Mouse (Mus musculus): ENCODE data around the gene Cwc22.
"Not testable (repeated sequence)": the region's sequence is repeated elsewhere in the genome, so short reads cannot be mapped to it uniquely, and the experiment has no call there.

The Cwc22 gene

DNA sequence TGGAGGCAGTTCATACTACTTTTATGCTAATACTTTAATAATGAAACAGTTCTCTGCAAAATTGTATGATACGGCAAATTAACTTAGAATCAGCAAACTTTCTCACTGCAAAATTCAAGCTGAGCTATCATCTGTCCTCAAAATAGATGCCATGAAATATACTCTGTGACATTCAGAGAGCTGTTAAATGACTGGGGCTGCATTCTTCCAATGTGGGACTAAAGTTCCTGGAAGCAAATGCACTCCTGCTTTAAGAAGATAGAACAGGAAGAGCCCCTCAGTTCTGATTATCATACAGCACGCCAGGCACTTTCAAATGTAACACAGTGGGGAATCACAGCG lies 48.6 kb downstream of the Cwc22 start:
- no peak for DNase-seq (ENCODE audit: low spot score)

DNA sequence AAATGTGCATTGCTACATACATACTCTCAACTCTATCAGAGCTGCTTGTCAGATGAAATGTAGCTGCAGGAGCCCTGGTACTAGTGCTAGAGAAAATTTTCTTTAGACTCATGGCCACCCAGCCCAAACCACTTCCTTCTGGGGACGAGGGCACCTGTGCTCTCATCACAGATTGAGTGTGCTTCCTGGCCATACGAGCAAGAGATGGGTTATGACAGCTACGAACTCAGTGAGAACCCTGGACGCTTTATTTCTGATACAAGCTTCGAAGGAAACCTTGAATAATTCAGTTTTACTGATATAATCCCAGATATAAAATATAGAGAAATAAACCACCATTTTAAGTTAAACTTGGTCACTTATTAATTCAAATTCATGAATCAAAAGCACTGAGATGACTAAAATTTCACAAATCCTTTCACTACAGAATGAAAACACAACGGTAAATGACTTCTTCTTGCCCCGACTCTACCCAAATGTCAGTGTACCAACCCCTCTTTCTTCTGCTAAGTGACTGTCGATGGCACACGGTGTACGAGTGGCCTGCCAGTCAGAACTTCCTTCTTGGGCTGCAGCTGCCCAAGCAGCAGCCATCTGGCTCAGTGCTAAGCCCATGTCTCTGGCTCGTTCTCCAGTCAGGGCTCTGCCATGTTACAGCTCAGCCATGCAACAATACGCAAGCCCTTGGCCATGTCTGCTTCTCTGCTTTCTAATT lies 49.2 kb downstream of the Cwc22 start:
- DNase-seq (ENCODE audit: low spot score) = no peak

DNA sequence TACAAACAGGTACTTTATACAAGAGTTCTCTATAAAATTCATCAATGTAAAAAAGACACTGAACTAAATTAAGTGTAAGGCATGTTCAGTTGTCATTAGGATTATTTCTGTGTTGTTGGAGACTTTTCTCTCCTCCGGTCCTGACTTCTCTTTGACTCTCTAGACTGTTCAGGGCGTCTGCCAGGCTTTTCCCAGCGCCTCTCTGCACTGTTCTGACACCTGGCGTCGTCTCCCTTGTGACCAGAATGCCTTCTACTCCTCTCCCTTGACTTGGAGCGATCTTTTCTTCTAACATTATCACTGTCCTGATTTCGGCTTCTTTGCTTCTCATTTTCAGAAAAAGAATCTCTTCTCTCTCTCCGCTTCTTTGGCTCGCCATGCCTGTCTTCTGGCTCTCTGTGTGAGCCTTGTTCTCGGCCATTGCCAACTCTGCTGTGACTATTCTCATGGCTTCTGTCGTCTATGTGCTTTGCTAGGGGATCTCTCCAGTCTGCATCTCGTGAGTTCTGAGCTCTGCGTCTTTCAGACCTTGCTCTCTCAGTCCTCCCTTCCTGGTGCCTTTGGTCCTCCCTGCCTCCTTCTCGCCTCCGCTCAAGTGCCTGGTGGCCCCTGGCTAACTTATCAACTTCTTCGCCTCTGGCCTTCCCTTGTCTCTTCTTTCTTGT lies 50.1 kb downstream of the Cwc22 start:
- DNase-seq (ENCODE audit: low spot score) = not testable (repeated sequence)

DNA sequence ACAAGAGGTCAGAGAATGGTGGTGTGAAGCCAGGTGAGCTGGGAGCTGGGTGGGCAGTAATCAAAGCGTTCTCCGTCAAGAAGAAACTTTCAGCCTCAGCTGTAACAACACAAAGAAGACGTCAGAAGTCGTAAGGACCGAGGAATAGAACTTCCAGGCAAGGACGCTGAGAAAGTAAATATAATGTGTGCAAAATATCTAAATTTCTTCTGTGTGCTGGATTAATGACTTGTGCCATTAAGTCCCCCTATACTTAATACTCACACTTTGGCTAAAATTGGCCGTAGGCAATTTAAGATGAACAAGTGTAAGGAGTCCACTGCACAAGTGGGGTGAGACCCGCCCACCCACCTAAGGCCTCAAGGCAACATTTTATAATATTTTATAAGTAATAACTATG lies 51.3 kb downstream of the Cwc22 start:
- no peak for DNase-seq (ENCODE audit: low spot score)

DNA sequence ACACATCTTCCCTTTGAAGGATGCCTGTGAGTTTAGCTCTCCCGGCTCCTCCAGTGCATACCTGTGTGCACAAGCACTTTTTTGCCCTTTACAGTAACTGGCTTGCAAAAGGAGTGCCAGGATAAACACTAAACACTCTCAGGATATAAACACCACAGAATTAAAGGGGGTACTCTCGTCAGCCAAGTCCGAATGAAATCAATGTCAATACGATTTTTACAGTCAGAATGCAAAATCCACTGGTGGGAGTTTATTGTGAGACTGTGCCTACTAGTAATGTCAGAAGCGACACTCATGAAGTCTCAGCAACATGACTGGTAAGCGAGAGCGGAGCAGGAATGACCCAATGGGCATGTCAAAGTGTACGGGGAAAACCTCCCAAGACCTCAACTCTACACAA lies 52.7 kb downstream of the Cwc22 start:
- no peak for DNase-seq (ENCODE audit: low spot score)

DNA sequence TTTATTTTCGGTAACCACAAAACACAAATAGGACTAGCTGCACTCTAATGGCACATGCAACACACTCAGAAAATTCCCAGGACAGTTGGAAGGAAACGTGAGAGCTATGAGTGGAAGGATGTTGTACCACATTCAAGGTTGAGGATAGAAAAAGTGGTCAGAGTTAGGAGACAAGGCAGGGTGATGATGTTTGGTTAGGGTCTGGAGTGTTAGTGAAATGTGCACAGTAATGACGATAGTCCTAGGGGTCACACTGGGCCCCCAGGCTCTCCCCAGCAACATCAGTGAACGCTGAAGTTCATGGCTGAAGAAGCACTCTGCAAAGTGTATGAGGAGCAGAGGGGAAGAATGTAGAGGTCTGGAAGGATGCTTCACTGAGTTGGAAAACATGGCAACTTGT lies 53.6 kb downstream of the Cwc22 start:
- no peak for DNase-seq (ENCODE audit: low spot score)

DNA sequence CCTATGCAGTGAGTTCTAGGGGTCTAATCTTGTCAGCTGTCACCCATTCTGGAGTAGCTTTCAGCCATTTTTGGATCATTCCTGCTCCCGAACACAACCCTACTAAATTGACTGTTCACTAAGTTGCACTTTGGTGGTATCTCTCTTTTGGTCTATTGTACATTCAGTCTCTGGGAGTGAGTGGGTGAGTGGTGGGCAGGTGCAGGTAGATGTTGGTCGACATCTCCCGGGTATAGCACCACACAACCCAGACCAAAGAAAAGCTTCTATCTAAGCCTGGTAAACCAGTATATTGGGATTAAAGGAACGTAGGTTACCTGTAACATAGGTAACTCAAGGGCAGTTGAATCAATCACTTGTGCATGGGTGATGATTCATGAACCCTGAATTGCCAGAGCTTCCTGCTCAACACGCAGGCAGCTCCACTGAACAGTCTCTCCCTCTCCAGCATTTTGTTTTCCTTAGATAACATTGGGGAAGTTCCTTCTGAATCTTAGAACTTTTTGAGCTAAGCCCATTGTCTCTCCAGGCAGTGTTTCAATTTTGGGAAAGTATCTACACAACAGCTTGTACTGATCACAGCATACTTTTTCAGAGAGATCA lies 55.2 kb downstream of the Cwc22 start:
- DNase-seq (ENCODE audit: low spot score) = no peak

DNA sequence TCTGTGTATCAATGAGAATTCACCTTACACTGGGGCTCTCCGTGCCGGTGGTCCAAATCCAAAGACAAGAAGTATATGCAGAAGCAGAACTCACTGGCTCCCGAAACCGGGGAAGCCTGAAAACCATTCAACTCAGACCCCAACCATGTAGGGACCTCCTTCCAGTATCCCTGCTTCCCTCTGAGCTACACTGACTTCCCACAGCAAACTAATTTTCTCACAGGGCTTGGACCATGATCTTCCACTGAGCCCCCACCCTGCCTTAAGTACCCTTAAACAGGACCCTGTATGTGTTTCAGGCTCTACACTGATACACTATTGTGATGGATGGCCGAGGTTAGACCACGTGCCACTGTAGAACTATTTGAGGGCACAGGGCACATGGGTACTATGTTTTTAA lies 56.2 kb downstream of the Cwc22 start:
- no peak for DNase-seq (ENCODE audit: low spot score)

DNA sequence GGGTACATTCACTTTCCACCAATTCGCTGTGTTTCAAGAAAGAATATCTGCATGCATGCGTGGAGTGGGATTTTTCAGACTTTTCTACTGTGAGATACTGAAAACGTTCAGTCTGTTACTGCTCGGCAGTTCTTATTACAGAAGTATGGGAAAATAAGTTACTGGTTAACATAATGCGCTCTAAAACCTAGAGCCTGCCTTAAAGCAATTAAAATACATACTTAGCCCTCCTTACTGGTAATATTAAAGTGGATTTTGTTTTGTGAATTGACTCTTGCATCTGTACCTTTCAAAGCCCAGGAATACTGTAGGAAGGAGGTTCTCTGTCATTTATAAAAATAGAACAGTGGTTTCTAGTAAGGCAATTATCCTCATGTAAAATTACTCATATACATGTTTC lies 56.8 kb downstream of the Cwc22 start:
- DNase-seq (ENCODE audit: low spot score) = no peak

DNA sequence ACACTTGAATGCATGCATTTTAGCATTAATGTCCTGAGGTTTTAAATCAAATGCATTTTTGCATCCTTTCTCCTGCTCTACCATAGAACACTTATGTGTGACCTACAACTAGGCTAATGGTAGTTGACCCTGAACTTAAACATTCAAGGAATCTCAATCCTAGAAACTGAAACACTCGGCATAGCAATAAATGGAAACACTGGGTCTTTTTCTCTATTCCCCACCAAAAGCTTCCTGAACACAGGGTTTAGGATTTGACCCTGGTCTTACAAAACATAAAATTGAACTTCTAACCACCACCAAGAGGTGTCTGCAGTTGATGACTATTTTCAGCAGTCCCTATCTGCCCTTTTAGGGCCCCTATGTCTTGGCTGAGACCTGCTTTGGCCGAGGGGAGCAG lies 57.3 kb downstream of the Cwc22 start:
- DNase-seq (ENCODE audit: low spot score) = no peak

DNA sequence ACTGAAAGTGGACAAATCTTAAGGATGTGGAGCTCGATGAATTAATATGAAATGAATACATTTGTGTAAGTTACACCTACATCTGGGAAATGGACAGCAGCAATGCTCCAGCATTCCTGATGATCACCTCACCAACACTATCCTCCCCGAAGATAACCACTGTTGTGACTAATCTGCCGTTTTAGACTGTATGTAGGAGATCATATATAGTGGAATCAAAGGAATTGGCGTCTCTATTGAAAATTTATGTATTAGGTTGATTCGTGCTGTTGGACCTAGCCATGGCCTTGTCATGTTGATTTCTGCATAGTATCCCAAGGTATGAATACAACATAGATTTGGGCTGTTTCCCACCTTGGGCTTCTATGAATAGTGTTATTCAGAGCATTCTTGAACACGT lies 58.1 kb downstream of the Cwc22 start:
- no peak for DNase-seq (ENCODE audit: low spot score)

DNA sequence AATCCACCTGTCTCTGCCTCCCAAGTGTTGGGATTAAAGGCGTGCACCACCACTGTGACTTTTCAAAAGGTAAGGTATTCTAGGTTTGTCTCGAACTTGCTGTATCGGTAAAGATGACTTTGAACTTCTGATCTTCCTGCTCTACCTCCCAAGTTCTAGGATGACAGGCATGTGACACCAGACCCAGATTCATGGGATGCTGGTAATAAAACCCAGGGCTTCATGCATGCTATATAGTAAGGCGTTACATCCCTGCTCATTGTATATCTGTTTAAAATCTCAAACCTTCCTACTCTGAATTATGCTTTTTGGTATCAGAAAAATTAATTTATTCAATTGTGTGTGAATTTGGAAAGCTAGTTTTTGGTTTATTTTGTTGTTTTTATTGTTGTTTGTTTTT lies 59.0 kb downstream of the Cwc22 start:
- DNase-seq (ENCODE audit: low spot score) = no peak

DNA sequence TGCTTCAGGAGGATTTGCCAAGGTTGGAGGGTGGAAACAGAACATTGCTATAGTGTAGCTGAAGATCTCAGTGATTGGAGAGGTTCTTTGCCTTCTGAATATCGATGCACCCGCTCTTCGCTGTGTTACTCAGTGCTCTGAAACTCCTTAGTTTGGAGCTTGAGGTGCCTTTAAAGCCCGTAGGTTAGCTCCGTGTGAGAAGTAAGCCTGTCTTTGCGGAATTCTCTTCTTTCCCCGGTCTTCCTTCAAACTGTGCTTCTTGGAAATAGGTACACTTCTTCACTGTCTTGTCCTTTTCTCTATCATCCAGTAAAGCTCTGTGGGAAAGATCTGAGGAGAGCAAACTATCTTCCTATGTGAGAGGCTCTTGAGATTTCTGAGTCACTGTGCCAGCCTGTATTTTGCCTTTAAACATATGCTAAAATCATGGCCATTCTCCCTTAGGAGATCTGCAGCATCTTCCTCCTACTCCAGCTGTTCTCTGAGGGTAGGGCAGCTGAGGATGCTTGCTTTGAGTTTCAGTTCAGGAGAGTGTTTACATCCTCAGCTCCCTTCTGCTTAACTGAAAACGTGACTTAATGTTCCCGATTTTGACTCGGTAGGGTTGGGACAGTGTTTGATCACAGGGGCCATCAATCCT lies 60.6 kb downstream of the Cwc22 start:
- no peak for DNase-seq (ENCODE audit: low spot score)

DNA sequence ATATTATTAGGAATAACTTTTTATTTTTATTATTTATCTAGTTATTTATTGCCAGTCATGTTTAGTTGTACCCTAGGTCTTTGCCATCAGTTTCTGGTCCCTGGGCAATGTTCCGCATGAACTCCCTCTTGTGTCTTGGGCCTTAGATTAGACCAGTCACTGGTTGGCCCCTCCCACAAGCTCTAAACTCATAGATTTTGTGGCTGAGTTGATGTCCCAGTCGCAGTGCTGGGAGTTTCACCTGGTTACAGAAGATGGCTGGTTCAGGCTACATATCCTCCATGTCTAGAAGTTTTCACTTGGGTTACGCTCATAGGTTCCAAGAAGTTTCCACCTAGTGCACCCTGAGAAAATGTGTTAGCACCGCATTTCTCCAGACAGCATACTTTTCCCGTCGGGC lies 61.1 kb downstream of the Cwc22 start:
- DNase-seq (ENCODE audit: low spot score) = no peak

DNA sequence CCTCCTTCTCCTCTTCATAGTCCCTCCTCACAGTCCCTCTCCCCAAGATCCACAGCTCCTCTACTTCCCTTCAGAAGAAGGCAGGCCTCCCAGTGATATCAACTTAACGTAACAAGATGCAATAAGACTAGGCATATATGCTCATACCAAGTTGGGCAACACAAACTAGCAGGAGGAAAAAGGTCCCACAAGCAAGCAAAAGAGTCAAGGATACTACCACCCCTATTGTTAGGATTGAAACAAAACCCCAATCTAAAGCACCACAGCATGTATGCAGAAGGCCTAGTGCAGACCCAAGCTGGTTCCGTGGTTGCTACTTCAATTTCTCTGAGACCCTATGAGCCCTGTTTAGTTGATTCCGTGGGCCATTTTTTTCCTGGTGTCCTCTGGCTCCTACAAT lies 61.7 kb downstream of the Cwc22 start:
- no peak for DNase-seq (ENCODE audit: low spot score)

DNA sequence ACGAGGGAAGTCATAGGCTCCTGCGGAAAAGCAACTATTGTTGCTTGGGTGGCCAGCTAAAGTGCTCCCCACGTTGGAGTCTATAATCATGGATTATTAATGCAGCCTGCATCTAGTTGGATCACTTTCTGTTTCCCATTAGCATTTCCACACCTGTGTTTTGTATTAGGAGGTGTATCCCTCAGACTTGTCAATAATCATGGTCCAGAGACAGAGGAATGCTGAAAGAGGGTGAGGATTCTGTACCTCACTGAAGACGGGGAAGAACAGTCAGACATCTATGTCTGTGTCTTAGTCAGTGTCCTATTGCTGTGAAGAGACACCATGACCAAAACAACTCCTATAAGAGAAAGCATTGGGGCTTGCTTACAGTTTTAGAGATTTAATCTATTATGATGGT lies 63.2 kb downstream of the Cwc22 start:
- no peak for DNase-seq (ENCODE audit: low spot score)

DNA sequence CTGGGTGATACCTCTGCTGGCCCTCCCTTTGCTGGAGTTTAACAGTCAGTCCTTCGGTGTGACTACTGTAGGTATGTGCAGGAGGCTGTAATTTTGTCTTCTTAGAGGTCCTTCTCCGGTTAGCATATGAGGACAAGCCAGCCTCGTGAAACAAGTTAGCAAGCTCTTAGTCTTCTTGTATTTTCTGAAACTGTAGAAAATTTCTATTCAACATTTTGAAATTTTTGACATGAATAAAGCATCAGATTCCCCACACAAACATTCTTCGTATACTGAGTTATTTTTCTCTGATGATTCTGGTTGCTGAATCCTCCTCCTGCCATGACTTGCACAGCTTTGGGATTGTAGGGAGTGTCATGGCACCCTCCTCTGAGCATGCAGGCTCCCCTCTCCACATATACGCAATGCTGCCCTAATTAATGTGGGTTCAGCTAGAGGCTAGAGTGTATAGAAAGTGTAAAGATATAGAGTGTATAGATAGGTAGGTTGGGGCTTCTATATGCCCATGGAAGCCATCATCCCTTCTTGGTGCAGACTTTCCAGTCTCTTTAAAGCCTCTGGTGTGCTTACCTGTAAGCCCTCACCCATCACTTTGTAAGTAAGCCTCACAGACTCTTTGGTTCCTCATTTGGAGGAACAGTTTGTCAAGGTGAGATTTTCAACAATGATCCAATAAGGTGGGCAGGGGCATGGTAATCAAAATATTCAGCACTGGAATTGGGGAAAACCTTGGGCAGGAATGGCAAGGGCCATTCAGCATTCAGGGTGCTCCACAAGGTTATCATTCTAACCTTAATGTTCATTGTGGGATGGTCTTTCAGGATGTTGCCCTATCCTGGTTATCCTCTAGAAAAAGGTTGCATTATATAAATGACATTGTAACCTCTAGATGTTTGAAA lies 64.6 kb downstream of the Cwc22 start:
- no peak for DNase-seq (ENCODE audit: low spot score)

DNA sequence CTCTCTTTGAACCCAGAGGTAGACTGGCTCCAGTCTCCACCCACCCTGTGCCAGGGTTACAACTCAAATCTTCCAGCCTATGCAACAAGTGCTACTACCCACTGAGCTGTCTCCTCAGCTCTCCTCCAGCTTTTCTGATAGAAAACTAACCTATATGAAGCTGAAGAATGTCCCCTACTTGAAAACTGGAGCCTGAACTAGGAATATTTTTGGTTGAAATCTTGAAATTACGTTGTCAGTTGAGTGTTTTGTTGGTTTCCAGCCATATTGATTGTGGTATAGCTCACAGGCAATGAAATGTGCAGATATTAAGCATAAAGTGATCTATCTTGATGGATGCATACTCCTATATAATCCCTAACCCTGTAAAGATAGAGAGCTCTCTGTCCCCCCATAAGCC lies 65.8 kb downstream of the Cwc22 start:
- DNase-seq (ENCODE audit: low spot score) = no peak

DNA sequence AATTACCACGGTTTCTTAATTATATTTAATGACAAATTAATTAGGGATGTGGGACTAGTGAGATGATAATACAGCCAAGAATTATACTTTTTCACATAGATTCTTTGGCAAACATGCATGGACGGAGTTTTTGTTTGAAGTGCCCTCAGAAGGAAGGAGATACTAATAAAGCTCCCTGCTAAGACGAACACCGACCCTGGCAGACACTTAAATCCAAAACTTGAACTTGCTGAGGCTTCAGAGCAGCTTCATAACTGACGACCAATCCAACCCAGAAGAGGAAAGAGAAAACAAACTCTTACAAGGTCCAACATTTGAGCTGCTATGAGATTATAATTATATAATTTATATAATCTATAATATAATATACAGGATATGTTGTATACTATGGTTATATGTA lies 66.4 kb downstream of the Cwc22 start:
- DNase-seq (ENCODE audit: low spot score) = no peak

DNA sequence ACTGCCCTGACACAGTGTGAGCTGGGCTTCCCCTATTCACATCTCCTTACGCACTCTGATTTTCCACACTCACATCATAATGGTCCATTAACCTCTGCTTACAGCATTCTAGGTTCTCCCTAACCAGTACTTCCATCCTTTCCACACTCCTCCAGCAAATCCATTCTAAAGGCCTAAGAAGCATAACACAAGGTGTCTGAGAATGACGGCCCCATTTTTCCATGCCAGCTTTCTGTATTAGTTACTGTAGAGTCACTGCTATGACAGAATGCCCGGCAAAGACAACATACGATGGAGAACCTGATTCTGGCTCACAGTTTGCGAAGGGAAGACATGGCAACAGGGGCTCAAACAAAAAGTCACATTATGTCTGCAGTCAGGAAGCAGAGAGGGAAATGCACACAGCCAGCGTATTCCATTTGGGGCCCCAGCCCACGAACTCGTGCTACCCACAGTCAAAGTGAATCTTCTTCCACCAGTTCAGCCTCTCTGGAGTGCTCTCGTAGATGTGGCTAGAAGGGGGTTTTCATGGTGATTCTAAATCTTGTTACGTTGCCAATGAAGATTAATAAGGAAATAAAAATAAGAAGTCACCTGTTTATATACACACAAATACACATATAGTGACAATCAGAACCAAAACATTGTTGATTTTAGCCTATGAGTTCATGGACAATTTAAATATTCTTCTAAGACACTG lies 68.9 kb downstream of the Cwc22 start:
- DNase-seq (ENCODE audit: low spot score) = no peak

DNA sequence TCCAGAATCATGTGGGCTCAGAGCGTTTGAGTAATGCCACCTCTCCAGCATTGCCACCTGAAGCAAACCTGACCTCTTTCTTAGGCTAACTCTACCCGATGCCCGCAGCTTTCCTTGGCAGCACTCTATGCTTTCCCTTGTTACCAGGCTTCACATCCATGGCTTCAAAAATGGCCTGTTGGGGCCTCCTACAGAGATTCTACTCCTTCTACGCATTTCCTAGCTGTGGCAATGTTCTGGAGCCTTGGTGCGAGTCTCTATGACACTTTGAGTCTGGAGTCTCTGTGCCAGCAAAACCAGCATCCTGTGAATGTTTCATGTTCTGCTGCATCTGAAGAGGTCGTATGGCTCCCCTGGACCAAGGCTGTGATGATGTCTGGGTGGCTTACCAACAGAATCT lies 69.8 kb downstream of the Cwc22 start:
- DNase-seq (ENCODE audit: low spot score) = no peak

DNA sequence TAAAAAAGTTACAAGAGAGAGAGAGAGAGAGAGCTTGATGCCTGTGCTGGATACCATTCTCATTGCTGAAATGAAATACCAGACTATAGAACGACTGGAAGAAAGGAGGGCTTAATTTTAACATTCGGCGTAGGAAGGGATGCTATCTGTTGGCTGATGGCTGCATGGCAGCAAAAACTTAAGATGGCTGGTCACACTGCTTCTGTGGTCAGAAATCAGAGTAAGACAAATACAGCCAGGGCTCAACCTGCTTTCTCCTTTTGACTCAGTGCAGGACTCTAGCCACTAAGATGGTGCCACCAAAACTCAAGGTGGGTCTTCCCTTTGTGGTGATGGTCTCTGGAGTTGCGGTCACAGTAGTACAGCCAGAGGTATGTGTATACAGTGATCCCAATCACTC lies 70.7 kb downstream of the Cwc22 start:
- no peak for DNase-seq (ENCODE audit: low spot score)
